Mouse (Mus musculus) cortical plate, adult 2 months (tissue): Measurements from ENCODE around the gene Socs1.

Source experiments
- CTCF ChIP-seq: fragments of 200-500 bp; IDR thresholded peaks from 2 replicates; pipeline ENCODE4 v1.5.1; 2011; ENCODE audit warnings: mild to moderate bottlenecking, control low read depth, low read length; ENCODE audit not compliant: insufficient read depth; ENCODE audit errors: extremely low read depth
- POLR2A ChIP-seq: fragments of 200-500 bp; IDR thresholded peaks from 2 replicates; pipeline ENCODE4 v1.6.1; 2011; ENCODE audit warnings: mild to moderate bottlenecking, low read length, control low read depth; ENCODE audit not compliant: insufficient read depth; ENCODE audit errors: extremely low read depth

DNA sequence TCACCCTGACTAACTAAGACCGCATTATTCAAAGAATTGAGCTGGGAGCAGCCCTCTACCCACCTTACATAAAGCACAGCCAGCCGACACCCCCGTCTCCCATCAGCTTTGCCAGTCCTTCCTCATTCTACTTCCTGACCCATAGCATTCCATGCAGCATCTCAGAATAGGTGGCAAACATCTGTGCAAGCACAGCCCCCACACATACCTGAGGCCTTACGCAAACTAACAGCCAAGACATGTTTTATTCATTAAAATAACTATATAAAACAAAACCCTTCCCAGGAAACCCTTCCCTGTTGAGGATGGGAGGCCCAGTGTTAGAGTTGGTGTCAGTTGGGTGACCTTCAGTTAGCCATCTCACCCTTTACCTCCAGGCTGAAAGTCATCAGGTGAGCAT is 40.5 kb upstream of the Socs1 start:
- TF ChIP-seq CTCF (no peak), POLR2A (no peak)
